Mouse (Mus musculus) erythroblast, embryonic 14.5 days (primary cell): ENCODE results near the gene Adgrl1.

ENCODE experiments used
- GATA1 ChIP-seq: IDR thresholded peaks from 2 replicates; pipeline ENCODE4 v1.6.1; 2012; ENCODE audit warnings: low read length, inconsistent platforms, mixed read lengths
- TAL1 ChIP-seq: IDR thresholded peaks from 3 replicates; pipeline ENCODE4 v1.6.1; 2012; ENCODE audit warnings: low read length, inconsistent platforms, mixed read lengths

DNA sequence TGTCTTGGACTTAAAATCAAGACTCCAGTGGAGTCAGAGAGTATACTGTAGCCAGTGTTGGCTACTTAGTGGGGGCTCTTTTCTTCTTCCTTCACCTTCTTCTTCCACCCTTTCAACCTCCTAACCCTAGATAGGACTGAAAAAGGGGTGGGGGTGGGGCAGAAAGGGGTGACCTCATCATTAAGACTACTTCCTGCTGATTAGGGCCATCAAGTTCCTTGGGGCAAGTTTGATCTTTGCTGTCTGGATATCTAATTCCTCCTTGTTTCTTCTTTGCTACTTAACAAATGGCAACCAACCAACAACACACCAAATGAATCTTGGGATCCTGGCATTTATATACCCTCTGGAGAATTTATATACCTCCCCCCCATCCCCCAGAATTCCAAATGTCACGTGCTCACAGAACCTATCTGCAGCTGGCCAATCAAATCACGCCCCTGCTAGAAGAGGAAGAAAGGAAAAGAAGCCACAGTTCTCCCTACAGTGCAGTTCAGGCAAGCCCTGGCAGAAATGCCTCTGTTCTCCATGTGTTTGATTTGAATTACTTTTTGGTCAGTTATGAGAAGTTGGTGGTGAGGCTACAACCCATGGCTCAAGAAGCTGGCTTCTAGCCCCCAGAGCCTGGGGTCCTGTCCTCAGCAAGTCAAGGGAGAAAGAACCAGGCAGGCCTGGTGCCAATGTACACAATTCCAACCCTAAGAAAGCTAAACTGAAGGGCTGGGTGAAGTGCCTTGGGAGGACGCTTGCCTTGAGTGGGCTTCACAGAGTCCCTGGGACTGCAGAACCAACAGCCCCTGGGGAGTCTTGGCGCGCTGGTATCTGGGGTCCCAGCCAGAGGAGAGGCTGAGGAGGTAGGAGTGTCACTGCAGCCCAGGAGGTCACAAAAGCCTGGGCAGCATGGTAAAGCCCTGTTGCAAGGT, 12.2 kb downstream of the Adgrl1 start:
- no peak for TF ChIP-seq TAL1
- no peak for TF ChIP-seq GATA1
